Mouse (Mus musculus) 3T3-L1 (cell line): ENCODE measurements around the gene Laptm4a.

Source experiments
- DNase-seq: peaks from one replicate; pipeline ENCODE4 v3.0.0-alpha.2; 2015; ENCODE audit warnings: low read depth, low spot score

Gene Laptm4a

DNA sequence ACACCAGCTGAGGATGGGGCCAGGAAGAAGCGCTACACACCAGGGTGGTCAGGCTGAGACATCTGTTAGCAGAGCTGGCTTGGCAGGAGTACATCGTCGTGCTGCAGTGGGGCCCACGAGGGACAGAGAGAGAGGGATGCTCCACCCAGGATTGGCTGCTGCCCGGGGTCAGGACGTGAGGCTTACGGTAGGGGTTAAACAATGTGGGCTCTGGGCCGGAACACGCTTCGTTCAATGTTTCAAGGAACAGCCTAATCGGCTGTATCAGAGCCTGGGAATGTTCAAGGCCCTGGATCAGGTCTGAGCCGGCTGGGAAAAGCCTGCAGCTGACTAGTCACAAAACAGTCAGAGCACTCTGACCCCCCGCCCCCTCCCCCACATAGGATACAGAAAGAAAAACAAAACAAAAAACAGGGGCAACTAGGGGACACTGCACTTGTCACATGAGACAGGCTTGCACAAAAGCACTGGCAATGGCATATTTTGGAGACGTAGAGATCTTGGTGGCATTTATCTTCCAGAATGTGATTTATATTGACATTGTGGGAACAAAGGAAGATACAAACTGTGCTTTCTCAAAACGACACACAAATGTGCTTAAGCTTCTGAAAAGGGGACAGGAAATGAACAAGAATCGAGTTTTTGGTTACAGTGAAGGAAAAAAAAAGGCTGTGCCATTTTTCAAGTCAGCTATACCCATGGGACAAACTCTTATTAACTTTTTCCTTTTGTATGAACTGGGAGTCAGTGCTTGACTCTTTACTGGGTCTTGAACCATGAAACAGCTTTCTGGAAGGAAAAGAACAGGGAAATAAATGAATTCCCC, 8.4 kb upstream of the Laptm4a start:
- peak; percentile 84 for DNase-seq

DNA sequence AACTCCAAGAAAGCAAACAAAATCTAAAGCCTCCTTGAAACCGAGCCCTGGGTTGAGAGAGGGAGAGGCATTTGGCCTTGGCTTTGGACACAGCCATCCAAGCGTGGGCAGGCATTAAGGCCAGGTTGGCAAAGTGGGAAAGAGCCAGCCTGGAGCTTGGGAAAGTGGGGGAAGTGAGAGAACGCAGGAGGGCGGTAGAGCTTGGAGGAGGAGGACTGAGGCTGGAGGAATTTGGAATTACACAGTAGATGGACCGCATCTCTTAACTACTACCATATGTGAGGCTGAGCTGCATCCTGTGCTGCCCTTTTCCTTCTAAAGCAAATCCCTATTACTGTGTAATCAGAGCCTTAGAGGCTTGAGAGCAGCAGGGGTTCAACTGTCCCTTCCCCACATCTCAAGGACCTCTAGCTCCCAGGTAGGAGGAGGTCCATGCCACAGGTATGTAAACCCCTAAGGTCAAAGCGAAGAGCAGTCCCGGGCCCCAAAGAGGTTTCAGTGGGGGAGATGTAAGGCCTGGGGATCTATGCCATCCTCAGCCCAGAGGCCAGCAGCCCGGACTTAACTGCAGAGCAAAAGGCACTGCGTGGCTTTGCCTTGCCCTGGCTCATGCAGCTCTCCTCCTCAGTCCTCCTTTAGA, 7.6 kb upstream of the Laptm4a start:
- peak; percentile 96 for DNase-seq

DNA sequence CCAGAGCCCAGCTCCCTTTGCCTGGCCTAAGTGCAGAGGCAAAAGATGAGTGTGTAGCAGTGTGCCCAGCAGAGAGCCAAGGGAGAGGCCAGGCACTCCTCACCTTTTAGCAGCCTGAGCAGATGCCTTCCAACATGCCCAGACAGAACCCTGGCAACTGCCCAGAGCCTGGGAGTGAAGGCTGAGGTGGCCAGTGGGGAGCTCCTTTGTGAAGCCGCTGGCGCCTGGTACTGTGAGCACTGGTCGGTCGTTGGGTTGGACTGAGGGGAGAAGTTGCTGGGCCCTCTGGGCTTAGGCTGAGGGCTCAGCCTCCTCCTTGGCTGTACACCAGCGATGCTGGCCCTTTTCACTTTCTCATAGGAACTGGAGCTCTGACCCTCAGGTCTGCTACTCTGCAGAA, 5.1 kb upstream of the Laptm4a start:
- peak; percentile 65 for DNase-seq

DNA sequence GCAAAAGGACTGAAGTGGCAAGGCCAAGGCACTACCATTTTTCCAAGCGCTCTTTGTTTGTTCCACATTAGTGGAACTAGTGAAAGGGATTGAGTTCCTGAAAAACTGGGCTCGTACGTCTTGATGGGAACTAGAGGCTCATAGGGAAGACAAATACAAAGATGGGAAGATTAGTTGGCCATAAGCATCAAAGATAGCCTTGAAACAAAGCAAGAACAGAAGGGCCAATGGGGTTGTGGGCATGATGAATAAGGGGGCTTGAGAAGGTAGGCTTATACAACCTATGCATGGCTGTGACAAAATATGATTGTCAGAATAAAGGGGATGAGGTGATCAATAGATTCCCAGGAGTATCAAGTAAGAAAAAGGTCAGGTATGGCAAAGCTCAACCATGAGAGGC, 2.2 kb upstream of the Laptm4a start:
- no peak for DNase-seq

DNA sequence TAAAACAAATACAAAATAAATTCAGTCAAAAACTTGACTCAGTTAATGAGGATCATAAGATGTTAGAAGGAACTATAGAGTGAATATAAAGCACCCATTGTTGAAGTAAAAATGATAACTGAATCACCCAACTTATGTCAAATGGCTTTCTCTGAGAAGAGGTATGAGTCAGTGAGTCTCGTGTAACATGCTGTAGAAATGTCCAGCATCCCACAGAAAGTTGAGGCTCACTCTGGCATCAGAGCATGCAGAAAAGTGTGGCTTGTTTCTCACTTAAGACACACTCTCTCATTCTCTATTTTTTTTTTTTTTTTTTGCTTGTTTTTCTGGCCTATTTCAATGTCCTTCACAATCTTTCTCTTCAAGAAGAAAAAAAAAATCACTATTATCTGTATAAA, 469 bp upstream of the Laptm4a start:
- DNase-seq: peak; percentile 88

DNA sequence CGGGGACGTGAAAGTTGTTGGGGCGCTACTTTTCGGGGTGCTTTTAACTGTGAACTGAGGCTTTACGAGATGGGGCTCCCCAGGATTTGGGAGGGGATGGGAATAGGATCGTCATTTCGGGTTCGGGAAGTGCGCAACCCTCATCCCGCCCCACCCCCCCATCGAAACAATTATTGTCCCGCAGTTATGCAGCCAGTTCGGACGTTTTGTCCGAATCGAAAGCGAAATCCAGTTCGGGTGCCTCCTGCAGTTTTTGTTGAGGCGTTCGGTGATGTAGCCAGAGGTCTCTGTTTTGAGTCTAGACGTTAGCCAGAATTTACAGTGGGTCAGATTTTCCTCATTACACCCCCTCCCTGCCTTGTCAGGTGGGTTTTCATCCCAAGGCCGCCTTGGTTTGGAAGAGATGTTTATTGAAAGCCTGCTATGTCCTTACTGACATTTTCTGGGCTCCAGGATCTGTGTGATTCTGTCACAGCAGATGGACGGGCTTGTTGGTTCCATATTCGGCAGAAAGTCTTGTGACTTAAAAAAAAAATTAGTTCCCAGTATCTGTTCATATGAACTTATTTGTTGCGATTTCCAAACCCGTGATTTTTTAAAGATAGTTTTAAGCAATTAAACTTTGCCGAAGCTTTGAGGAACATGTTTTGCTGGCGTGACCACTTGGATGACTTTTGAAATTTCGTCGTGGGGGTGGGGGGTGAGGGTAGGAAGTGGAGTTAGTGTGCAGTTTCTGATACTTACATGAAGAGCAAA, 1.1 kb downstream of the Laptm4a start:
- DNase-seq: no peak

- peak; percentile 71 for DNase-seq
These were observed 1.6 kb downstream of the Laptm4a start for GRCm38 (mm10) chr12:8923125-8923410.

DNA sequence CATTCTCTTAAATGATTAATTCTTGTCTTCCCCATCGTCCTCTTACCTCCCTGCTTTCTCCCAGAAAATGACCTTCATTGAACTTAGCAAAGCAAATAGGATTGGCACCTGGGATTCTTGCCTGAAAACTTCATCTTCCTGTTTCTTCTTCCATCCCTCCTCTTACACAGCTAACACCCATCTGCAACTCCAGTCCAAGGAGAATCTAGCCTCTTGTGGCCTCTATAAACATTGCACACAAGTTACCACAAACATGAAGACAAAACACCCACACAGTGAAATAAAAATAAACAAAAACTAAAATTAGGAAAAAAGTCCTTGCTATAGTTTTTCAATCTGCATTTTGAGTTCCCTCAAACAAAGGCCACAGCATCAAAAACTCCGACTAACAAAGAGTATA, 2.1 kb downstream of the Laptm4a start:
- DNase-seq: peak; percentile 75

GRCm38 (mm10) chr12:8927652-8928051, 6.2 kb downstream of the Laptm4a start:
- DNase-seq: no peak

- DNase-seq: peak; percentile 45
These were observed 7.3 kb downstream of the Laptm4a start for GRCm38 (mm10) chr12:8928766-8929165.

GRCm38 (mm10) chr12:8931083-8931482, 9.6 kb downstream of the Laptm4a start:
- no peak for DNase-seq

GRCm38 (mm10) chr12:8935349-8935748, 13.9 kb downstream of the Laptm4a start:
- peak; percentile 91 for DNase-seq

DNA sequence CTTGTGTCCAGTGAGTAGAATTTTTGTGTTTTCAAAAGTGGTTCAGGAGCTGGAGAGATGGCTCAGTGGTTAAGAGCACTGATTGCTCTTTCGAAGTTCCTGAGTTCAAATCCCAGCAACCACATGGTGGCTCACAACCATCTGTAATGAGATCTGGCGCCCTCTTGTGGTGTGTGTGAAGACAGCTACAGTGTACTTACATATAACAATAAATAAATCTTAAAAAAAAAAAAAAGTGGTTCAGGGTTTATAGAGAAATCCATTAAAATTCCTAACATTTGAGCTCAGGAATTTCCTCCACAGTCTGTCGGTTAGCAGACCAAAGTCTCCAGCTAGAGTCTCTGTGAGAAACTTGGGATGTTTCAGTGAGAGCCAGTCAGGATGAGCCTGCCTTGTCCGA, 14.7 kb downstream of the Laptm4a start:
- peak; percentile 61 for DNase-seq

DNA sequence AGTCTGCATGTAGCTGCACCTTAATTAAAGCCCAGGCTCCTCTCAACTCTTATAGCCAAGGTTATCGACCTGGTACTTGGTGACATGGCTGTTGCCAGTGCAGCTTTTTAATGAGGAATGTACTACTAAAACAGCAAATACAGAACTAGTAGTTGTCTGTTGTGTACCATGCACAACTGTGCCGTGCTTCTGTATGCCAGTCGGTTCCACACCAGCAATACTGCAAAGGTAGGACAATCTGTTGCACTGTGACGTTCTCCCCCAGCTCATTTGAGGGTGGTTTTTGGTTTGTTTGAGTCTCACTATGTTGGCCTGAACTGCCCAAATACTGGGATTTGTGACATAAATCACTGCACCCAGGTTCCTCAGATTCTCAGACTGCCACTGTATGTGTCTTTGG, 18.0 kb downstream of the Laptm4a start:
- no peak for DNase-seq

- DNase-seq: no peak
These were observed 18.8 kb downstream of the Laptm4a start for GRCm38 (mm10) chr12:8940011-8941005.

DNA sequence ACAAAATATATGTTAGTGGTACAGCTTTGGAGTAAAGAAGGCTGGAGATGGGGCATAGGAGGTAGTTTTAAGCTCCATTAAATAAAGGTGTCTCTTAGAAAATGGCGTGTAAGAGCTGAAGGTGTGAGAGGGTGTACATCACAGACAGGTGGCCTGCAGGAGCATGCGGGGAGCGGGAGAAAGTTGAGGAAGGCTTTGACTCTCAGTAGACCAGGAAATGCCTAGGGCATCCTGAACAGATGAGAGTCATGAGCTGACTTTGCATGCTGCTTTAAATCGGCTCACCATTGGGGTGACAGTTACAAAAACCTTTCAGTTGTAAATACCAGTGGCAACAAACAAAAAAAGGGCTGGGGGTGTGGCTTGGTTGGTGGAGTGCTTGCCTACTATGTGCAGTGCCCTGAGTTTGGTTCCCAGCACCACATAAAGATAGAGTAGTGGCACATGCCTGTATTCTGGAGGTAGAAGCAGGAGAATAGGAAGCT, 19.7 kb downstream of the Laptm4a start:
- DNase-seq: no peak

GRCm38 (mm10) chr12:8941699-8942392, 20.4 kb downstream of the Laptm4a start:
- no peak for DNase-seq

GRCm38 (mm10) chr12:8947163-8947562, 25.7 kb downstream of the Laptm4a start:
- DNase-seq: no peak

GRCm38 (mm10) chr12:8947714-8948464, 26.4 kb downstream of the Laptm4a start, which contains the start of gene Matn3:
Gene Matn3, plus strand, starts transcription at chr12:8947929.
- DNase-seq: no peak

GRCm38 (mm10) chr12:8953136-8953535, 31.7 kb downstream of the Laptm4a start:
- DNase-seq: no peak
